Mouse (Mus musculus) kidney, postnatal 4 days (tissue): ENCODE measurements at regions not wholly inside any gene's neighbourhood (a gene's known extent, or its start where the extent isn't known, plus 50 kb on each side); places are given as distances from the start of the nearest gene placed in this dataset.
"Not testable (repeated sequence)": the region's sequence is repeated elsewhere in the genome, so short reads cannot be mapped to it uniquely, and the experiment has no call there.

ENCODE experiments used
- DNase-seq, 2 experiments: peaks; one replicate each; pipeline ENCODE4 v3.0.0; 2021; ENCODE audit warnings: mixed read lengths in 2 of 2

GRCm38 (mm10) chr14:86599511-86599910 lies 541.5 kb downstream of the Diaph3 start:
- DNase-seq: no peak

GRCm38 (mm10) chr14:86588525-86588924 lies 552.5 kb downstream of the Diaph3 start:
- DNase-seq: no peak

GRCm38 (mm10) chr14:86585959-86586358 lies 555.1 kb downstream of the Diaph3 start:
- DNase-seq: not testable (repeated sequence)

DNA sequence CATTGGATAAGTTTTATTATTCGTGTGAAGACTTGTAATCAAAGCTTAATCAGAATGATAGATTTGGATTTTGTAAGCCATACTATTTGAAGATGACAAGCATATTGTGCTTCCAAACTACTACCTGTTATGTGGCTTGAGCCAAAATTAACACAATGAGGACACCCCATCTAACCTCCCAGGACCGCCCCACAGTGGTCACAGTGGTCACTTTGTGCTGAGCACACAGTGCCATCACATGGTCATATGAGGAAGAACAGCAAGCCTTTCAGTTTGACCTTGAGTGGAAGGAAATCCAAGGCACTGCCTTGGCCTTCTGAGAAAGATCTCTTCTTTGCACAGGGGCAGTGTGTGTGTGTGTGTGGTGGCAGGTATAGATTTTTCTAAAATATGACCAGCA lies 578.3 kb downstream of the Diaph3 start:
- DNase-seq: peak; percentile 37 to 47

- DNase-seq: no peak
Measured at GRCm38 (mm10) chr14:86537992-86538391, 603.0 kb downstream of the Diaph3 start.

GRCm38 (mm10) chr14:86536341-86537027 lies 604.6 kb downstream of the Diaph3 start:
- no peak for DNase-seq

DNA sequence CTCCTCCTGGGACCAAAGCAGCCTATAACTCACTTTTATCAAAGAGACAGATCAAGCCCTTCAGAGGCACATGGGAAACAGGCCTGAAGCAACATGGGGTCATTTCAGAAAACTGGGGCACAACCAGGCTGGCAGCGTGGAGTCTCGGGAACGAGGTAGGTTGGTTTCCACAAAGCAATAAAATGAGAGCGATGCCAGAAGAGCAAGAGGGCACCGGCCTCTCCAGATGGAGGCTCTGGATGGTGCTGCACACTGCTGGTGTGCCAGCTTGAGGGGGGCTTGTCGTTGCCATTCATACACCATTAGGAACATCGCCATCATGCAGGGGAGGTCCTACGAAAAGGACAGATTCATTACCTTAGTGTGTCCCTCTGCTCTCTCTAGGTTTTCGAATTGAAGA lies 630.6 kb downstream of the Diaph3 start:
- DNase-seq: no peak

DNA sequence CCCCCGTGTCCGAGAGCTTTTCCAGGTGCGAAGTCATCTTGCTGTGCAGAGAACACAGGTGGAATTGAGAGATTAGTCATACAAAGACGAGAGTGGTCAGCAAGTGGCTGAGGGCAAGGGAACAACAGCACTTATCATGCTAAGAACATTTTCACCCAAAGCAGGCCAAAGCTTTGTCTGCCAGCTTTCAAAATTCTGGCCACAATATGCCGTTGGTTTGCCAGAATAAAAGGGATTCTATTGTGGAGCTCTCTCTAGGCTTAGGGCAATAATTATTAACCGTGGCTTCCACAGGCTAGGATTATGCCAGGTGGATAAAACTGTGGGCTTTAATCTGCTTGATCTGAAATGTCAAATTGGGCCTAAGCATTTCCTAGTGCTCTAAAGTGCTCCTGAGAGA lies 631.3 kb downstream of the Diaph3 start:
- no peak for DNase-seq

DNA sequence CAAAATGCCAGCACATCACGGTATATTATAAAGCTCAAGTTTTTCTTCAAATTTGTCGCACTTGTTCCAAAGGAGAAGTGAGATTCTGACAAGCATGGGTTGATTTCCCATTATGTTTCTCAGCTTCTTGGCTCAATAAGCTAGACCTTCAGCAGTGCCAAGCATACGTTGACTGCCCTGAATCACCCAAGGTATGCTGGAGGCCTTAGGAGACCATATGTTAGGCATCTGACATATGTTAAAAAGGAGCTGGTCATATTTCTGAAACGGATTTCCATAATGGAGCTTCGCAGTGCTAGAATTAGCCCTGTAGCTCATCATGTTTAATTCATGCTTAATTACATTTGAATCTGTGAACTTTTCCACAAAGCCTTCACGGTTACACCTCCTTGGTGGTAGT lies 634.7 kb downstream of the Diaph3 start:
- DNase-seq: no peak

DNA sequence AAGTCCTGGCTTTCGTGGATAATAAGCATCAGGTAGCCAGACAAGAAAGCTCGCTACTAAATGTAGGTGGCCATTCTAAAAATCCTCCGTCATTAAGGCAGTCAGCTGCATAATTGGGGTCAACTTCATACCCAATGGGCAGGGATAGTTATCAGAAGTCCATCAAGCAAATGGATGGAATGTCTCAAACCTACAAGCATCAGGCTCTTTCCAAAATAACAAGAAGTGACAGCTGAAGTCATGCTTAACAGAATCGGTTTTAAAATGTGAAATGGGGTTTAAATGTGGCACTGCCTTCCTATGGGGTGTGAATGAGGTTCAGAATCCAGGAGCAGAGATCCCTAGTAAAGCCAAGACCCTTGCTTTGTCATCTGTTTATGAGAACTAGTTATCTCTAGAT lies 650.2 kb downstream of the Diaph3 start:
- no peak for DNase-seq

DNA sequence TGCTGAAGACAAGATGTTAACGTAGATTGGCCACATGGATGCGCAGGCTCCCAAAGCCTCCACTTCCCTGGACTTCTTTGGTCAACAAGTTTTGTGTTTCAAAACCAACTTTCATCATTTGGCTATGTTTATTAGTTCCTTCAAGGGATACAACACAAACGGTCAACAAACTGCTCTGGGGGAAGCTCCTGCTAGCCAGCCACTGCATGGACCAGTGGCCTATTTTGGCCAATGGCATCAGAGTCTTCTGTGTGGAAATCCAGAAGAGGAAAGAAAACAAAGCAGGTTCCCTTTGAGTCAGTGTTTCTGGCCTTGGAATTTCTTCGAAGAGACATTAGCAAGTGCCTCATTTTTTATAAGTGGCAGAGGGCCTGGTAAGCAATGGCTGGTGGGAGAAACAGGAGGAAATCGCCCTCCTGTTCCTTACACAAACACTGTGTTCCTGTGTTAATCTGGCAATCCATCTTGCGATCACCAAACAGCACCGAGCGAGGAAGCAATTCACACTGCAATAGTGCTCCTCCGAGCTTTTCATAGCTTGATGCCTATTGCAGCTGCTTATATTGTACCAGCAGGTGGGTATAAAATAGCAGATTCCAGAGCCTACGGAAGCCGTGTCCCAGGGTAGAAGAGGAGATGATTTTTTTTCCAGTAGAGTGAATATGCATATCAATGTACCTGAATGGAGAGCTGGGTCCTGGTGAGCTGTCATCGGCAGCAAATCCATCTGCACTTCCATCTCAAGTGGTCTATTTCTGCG lies 651.0 kb downstream of the Diaph3 start:
- peak in 1 of 2 experiments; percentile 6 for DNase-seq

DNA sequence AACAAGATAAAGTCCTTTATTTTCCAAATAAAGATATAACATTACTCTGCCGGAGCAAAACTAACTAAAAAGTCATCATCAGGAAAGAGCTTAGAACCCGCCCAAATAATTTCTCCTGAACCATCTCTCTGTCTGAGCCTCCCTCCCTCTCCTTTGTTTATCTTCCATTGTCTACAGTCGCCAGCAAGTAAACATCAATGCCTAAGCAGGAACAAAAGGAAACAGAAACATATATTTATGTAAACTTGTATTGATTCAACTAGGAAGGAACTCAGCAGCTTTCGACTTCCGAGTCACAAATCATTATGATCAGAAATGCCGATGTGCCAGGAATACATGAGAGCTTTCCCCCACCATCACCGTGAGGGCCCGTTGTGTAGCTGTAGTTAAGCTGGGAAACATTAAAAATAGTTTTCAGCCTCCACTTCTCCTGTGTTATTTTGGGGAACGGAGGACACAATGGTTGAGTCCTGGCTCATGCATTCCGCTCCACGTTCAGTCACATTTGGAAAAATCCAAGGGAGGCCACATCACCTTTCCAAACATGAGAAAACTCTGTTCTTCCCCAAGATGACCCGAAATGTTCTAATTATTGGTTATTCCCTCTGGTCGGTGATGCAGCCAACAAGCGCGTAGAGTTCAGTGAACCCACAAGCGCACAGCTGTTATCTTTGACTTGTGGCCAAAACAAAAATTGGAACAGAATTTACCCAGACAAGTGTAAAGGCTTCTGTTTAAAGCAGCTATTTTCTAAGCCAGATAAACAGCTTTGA lies 651.8 kb downstream of the Diaph3 start:
- peak; percentile 36 to 42 for DNase-seq

- DNase-seq: peak in 1 of 2 experiments; percentile 22
Measured at GRCm38 (mm10) chr14:86487285-86487897, 653.6 kb downstream of the Diaph3 start.

- no peak for DNase-seq
Measured at GRCm38 (mm10) chr14:86484247-86484646, 656.8 kb downstream of the Diaph3 start.

GRCm38 (mm10) chr14:86473604-86474003 lies 667.4 kb downstream of the Diaph3 start:
- DNase-seq: no peak

- DNase-seq: peak in 1 of 2 experiments; percentile 17
Measured at GRCm38 (mm10) chr14:86470462-86470861, 670.6 kb downstream of the Diaph3 start.

- no peak for DNase-seq
Measured at GRCm38 (mm10) chr14:86467886-86468463, 673.1 kb downstream of the Diaph3 start.

- DNase-seq: no peak
Measured at GRCm38 (mm10) chr14:86463388-86463787, 677.6 kb downstream of the Diaph3 start.

GRCm38 (mm10) chr14:86453142-86453541 lies 687.9 kb downstream of the Diaph3 start:
- no peak for DNase-seq

GRCm38 (mm10) chr14:86450616-86451015 lies 690.4 kb downstream of the Diaph3 start:
- no peak for DNase-seq

DNA sequence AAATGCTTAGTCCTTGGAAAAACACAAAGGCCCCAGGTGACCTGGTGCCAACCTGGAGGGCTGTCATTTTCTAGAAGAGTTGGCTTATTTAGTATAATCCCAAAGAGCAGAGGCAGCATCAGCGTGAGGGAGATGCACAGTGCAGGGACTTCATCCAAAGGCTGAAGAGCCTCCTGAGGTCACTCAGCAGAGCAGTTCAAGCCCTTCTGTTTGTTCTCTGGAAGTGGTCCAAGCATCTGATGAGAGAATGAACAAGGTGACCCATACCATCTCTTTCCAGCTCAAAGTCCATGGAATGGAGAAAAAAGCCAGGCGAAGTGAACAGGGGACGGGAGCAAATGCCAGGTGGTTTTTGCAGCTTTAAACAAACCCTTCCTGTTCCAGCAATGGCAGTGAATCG lies 695.9 kb downstream of the Diaph3 start:
- no peak for DNase-seq
